Mouse (Mus musculus) urinary bladder, postnatal 36 days (tissue): ENCODE measurements around the gene Gnl1.
A peak's percentile ranks its signal among the peaks of the same experiment; 100 is the strongest.
"Not testable (repeated sequence)": the region's sequence is repeated elsewhere in the genome, so short reads cannot be mapped to it uniquely, and the experiment has no call there.

ENCODE experiments used
- DNase-seq, 2 experiments: peaks; one replicate each; pipeline ENCODE4 v3.0.0; 2022; ENCODE audit warnings: low spot score in 2 of 2, mixed read lengths in 1 of 2

The Gnl1 gene

DNA sequence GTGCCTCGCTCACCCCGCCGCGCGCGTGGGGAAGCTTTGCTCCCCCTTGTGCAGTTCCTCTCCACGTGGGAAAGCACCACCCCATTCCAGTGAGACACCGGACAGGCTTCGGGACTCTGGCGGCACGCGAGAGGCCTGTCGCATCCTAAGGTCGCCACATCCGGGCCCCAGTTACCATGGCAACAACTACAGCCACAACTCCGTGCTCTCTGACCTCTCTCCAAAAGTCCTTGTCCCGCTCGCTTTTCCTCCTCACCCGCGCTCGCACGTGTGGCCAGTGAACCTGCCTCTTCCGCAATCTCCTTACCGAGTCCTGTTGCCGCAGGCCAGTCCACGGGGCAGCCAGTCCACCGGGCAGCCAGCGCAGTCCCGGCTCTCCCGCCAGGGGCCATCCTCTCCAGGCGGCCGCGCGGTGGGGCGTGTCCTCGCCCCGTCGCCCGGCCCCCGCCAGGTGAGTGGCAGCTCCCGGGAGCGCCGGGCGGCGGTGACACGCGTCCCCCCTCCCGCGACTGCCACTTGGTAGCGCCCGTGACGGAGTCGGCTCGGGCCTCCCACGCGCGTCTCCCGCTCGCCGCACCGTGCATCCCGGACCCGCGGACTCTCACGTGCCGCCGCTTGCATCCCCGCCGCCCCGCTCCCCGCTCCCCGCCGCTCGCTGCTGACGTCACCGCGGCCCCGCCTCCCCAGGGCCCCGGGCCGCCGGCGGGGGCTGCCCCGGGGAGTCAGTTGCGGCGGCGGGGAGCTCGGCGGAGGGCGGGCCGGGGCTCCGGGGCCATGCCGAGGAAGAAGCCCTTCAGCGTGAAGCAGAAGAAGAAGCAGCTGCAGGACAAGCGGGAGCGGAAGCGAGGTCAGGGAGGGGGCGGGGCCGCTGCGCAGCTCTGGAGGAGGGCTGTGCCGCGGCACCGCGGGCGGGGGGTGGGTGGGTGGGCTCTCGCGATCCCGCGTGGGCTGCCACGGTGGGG lies at the start of gene Gnl1, which contains the start of gene Prr3:
TSS of gene Gnl1 (plus strand) at position 451 of the 962 bp plus-strand sequence.
TSS of gene Prr3 (minus strand) at position 836 of the 962 bp plus-strand sequence.
- DNase-seq = peak; percentile 88 to 91

DNA sequence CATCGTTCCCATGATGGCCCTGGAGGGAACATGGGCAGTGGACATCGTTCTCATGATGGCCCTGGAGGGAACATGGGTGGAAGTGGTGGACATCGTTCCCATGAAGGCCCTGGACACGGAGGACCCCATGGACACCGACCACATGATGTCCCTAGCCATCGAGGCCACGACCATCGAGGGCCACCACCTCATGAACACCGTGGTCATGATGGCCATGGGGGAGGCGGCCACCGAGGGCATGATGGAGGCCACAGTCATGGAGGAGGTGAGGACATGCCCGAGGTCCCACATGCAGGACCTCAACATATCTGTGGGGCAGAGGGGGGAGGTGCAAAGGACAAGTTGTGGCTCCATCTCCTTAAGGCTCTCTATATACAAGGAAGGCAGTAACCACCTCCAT lies 49.0 kb upstream of the Gnl1 start:
- DNase-seq = no peak

DNA sequence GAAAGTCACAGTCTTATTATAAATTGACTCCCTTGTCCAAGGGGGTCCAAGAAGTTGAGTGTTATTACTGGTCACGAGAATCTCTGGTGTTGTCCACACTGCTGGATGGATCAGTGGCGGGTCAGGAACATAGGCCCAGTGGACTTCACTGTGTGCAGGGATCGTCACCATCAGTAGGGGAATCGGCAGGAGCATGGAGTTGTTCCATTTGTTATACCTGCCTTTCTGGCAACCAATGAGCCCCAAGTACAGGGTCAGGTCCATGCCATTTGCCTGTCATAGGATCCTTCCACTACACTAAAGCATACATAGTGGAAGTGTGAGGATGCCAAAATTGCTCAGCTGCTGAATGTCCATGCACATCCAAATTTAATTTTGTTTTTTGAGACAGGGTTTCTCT lies 47.0 kb upstream of the Gnl1 start:
- no peak for DNase-seq

DNA sequence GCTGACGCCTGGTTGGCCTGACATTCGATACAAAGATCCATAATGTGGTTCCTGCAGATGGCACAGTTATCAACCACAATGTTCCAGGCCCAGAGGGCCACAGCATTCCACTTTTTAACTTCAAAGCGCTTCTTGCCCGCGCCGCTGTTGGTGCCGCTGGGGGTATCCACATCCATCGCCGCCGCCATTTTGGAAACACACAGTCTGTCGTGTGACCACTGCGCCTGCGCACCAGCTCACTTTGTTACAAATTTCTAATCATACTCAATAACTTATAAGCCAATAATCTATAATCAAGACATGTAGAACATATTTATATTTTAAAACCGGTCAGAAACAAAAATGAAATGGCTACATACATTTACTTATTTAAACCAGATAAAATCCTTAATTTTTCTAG lies 43.9 kb upstream of the Gnl1 start:
- not testable (repeated sequence) for DNase-seq

DNA sequence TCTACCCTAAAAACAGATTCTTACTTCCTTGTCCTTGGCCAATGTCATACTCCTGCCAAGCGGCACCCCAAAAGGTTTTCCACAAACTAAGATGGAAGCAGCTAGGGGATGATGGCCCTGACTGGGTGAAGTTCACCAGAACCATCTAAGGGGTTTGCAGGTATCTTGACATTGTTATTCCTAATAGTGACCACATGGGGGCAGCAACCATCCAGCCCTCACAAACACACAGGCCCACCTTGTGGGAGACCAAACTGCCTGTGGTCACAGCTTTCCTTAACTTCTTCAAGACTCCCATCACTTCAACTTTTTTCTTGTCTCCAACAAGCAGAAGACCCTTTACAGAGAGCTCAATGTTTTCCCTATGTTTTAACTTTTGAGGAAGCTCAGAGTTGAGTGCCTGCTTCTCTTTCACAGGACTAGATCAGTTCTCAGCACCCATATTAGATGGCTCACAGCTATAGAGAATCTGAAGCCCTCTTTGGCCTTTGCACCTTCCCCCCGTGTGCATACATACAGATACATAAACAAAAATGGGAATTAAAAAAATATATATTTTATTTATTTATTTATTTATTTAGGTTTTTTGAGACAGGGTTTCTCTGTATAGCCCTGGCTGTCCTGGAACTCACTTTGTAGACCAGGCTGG lies 41.8 kb upstream of the Gnl1 start:
- DNase-seq = peak in 1 of 2 experiments; percentile 15

DNA sequence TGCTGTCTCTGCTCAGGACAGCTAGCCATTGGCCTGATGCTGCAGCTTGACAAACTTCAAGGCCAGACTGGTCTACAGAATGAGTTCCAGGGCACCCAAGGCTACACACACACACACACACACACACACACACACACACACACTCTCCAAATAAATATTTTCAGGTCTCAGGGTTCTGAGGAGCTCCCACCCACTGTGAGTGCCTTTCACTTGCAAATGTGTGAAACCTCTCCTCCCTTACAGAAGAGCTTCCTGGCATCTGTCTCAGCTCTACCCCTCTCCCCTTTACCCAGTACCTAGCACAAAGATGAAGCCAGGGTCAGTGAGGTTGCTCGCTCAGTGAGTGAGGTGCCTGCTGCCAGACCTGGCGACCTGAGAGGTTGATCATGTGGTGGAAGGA lies 40.5 kb upstream of the Gnl1 start:
- no peak for DNase-seq

DNA sequence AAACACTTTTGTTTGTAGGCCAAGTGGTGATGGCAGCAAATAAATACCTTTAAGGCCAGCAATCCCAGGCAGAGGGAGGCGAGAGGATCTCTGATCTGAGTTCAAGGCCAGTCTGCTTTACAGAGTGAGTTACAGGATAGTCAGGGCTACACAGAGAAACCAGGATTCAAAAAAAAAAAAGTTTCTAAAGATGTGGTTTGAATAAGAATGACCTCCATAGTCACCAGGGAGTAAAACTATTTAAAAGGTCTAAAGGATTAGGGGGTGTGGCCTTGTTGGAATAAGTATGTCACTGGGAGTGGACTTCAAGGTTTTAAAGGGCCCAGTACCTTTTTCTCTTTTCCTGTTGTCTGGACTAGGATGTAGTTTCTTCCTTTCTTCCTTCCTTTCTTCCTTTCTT lies 39.7 kb upstream of the Gnl1 start:
- no peak for DNase-seq

DNA sequence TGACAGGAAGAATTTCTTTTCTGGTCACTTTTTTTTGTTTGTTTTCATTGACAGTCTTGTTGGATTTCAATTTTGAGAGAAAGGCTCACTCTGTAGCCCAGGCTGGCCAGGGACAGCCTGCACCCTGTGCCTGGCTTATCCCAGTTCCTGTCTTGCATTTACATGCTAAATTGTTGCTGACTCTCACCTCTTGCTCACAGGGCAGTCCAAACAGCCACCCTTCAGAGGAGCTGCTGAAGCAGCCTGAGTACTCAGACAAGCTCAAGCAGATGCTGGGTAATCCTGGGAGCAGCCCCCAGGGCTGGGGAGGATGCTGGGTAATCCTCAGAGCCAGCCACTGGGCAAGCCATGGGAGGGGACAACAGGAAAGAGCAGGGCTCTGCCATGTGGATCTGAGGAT lies 28.7 kb upstream of the Gnl1 start:
- not testable (repeated sequence) for DNase-seq

DNA sequence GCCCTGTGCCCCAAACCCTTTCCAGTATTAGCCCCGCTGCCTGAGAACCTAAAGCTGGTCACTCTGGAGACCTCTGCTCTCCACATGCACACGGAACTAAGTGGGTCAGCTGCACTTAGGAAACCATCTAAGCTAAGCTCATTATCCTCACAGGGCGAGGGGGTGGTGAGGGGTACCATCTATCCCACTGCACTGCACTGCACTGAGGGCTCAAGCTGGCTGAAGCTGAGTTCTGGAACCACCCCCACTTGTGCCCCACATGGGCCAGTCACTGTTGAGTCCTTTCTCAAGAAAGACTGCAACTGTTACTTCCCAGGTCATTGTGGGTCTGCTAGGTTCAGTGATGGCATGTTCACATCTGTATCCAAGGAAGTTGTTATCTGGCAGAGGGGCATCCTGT lies 27.1 kb upstream of the Gnl1 start:
- not testable (repeated sequence) for DNase-seq

DNA sequence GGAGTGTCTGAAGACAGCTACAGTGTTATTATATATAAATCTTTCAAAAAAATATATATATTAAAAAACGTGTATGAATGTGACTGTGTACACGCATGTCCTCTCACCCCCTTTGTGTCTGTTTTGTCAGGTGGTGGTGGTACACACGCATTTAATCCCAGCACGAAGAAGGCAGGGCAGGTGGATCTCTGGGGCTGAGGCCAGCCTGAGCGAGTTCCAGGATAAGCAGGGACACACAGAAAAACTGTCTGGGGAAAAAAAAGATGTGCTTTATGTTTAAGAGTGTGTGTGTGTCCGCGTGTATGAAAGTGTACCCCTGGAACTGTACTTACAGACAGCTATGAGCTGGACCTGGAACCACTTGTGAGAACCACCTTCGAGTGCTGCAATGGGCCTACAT lies 25.0 kb upstream of the Gnl1 start:
- DNase-seq = no peak

DNA sequence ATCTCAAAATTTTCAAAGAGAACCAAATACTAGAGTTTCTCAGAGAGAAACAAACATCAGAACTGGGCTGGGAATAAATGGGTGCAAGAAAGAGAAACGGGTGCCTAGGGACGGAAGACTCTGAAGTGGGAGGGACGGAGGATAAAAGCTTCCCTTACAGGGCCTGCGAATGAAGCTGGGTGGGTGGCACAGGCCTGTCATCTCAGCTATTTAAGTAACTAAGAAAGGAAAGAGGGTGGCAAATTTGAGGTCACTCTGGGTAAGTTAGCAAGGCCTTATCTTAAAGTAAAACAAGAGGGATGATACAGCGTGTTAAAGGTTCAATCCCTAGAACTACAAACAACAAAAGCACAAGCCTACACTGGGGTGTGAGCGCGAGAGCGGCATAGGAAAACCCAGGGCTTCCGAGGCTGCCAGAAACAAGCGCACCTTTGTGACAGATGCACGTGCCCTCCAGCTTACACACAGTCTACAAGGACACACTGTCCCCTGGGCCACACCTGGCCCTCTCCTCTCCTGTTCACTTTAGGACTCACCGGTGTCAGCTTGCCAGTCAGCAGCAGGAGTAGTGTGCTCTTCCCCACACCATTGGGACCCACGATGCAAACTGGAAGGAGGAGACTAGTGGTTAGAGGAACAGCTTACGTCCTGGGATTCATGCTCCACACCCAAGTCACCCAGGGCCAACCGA lies 21.0 kb upstream of the Gnl1 start:
- DNase-seq = no peak

DNA sequence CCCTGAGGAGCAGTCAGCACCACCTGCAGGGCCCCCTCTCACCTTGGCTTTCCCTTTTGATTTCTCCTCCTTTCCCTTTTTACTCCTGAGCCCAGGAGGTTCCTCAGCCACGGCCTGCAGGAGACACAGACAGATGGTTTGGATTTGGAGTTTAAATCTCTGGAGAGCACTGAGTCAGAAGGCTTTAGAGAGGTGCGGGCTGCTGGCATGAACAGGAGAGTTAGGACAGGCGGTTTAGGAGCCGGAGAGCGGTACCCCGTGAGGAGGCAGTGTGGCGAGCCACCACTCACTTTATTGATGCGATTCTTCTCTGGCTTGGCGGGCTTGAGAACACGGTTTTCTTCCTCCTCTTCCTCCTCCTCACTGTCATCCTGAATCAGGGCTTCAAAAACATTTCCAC lies 16.4 kb upstream of the Gnl1 start:
- DNase-seq = no peak

DNA sequence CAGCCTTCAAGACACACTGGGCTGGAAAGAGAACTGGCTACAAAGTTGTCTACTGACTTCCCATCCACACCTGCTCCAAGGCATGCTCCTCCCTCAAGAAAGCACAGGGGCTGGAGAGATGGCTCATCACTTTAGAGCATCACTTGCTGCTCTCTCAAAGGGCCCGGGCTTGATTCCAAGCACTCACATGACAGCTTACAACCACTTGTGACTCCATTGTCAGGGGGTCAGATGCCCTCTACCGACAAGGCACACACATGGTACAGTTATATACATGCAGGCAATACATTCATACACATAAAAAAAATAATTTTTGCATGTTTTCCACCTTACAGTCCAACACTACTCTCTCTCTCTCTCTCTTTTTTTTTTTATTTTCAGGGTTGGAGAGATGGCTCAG lies 12.0 kb upstream of the Gnl1 start:
- no peak for DNase-seq

DNA sequence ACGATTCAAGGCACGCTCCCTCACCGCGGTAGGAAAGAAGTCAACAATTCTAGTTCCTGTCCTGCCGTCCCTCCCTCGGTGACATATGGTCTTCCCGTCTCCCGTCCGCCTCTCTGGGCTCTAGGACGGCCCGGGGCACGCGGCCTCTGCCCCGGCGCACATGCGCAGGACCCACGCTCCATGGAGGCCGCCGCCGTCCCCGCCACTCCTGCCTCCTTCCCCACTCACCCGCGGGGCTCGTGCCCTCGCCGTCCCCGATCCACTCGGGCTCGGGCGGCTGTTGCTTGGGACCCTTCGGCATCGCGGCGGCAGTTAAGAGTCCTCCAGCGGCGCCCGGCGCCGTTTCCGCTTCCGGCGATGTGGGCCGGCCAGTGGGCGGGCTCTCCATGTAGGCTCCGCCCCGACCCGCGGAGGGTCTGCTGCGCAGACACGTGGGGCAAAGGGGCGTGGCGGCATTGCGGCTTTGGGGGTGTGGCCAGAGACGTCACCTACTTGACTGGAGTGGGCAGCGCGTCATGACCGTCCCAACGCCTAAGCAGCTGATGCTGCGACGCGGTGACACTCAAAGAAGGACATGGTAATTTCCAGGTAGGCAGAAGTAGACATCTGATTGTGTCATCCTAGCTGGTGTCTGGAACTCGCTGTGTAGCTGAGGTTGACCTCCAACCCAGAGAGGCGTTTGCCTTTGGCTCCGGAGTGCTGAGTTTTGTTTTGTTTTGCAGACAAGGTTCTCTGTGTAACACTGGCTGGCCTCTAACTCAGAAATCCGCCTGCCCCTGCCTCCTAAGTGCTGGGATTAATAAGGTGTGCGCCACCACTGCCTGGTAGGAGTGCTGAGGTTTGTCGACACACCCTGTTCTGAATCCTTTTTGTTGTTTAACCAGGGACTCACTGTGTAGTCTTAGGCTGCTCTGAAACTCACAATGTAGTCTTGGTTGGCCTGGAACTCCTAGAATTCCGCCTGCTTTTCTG lies 9.9 kb upstream of the Gnl1 start, which contains the start of gene Abcf1:
TSS of gene Abcf1 (minus strand) at position 344 of the 972 bp plus-strand sequence.
- DNase-seq = peak; percentile 98 to 99

DNA sequence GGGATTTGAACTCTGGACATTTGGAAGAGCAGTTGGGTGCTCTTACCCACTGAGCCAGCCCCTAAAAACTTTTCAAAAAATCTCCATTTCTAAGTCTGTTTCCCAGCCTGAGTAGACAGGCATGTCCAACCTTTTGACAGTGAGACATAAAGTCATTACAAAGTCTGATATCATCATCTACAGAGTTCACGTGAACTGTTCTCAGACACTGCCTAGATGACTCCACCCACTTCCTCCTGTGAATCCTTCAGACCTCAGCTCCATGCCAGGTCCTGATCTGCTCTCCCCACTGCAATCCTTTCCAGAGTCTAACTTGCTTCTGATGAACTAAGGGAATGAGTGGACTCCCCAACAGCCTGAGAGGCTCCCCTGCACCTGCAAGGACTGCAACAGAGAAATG lies 7.5 kb upstream of the Gnl1 start:
- DNase-seq = no peak

DNA sequence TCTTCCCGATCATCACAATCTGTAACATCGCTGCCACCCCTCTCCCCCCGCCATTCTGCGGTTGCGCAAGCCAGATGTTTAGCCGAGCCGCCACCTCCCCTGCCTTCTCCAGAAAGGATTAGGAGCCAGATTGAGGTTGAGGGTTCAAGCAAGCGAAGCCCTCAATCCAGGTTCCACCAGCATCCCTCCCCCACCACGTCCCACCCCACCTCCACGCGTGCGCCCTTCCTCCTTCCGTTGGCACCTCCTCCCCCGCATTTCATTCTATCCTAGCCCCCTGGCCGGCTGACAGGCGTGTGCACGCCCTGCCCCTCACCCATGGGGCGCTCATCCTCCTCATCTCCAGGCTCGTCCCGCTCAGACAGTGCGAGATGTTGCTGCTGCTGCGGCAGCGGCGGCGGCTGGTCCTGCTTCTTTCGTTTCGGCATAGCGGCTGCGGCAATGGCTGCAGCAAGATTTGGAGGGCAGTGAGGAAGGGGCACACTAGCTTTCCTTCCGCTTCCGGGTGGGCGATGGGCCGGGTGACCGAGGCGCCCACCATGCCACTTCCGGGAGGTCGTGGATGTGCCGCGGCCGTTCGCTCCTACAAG lies 745 bp upstream of the Gnl1 start:
- peak in 1 of 2 experiments; percentile 41 for DNase-seq

DNA sequence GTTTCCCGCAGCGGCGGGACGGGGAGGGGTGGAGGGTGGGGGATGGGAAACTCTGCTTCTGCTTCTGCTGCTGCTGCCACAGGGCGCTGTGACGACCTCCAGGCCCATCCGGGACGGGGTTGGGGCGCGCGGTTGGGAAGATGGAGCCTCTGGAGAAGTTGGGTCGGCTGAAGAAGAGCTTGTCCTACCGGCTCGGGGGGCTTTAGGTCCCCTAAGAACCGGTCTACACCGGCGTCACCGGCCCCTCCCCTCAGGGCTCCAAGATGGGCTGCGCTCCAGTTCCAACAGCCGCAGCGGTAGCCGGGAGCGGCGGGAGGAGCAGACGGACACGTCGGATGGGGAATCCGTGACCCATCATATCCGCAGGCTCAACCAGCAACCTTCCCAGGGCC lies 708 bp downstream of the Gnl1 start:
- peak; percentile 45 to 51 for DNase-seq

DNA sequence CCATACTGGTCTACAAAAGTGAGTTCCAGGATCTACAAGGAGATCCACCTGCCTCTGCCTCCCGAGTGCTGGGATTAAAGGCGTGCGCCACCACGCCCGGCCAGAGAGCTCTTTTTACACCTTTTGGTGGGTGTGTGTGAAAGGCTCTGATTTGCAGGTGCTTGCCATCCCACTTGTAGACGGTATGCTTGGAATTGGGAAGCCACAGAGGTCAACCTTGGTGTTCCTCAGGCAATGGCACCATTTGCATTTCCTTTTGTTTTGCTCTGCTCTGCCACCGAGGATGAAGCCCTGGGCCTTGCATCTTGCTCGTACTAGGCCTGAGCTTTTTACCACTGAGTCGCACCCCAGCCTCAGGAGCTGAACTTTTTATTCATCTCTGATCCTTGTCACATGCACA lies 2.1 kb downstream of the Gnl1 start:
- no peak for DNase-seq

DNA sequence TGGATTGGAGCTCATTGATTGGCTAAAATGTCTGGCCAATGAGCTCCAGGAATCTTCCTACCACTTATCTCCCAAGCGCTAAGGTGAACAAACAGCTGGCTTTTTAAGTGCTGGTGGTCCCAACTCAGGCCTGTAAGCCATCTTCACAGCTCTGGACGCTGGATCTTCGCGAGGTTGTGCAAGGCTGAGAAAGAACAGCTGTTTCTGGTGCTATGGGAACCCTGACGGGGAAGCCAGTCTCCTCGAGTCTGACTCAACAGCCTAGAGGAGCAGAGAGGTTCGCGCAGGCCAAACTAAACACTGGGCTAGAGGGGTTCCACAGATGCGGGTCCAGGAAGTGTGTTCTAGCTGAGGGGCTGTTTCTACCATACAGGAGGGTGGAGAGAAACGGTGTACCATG lies 12.1 kb downstream of the Gnl1 start:
- no peak for DNase-seq

DNA sequence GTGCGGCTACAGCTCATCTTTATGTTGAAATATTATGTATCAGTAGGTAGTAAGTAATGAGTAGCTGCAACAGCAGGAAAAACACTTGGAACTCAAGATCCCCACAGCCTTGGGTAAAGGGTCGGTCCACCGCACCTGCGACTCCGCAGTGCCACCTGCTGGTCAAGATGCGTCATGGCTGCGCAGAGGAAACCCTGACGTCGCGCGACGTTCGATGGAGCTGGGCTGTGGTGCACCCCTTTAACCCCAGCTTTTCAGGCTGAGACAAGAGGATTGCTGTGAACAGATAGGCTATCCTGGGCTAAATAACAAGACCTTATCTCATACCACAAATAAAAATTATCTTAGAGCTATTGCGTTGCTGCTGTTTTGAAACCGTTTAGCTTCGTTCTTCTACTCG lies 14.0 kb downstream of the Gnl1 start:
- DNase-seq = peak; percentile 71 to 72
